Mouse (Mus musculus): Measurements from ENCODE around the gene Arhgap44. TPM values are rescaled to one million over a fixed set of nuclear protein-coding genes. Genes with fewer than 3 reads are reported as not detected.

The Arhgap44 gene
- polyA plus RNA-seq, 1 experiment from 2014 or later, result 31.2 TPM

- H3K9ac ChIP-seq (replicated peaks; ENCODE audit: low read depth), result no peak overlapping the region
- peak; percentile 85 for ATAC-seq
- no peaks in the 10 kb centered on the region for H3K27me3 ChIP-seq (replicated peaks; ENCODE audit: insufficient read depth, low read length)
Observed at GRCm38 (mm10) chr11:65020744-65021143, 142.0 kb downstream of the Arhgap44 start.

GRCm38 (mm10) chr11:65016754-65017153, 146.0 kb downstream of the Arhgap44 start:
- Histone ChIP-seq H3K36me3 (ENCODE audit: insufficient read depth, low read length) (no peaks in the 10 kb centered on the region), H3K9ac (replicated peaks; ENCODE audit: low read depth) (no peak overlapping the region), H3K4me1 (ENCODE audit: insufficient read depth, low read depth, low read length) (no peaks in the 10 kb centered on the region), H3K27ac (ENCODE audit: low read length) (no peak overlapping the region), H3K27me3 (replicated peaks; ENCODE audit: insufficient read depth, low read length) (no peaks in the 10 kb centered on the region), H3K9me3 (ENCODE audit: low read length) (no peaks in the 10 kb centered on the region), H3K4me2 (replicated peaks; ENCODE audit: low read depth, low read length) (no peak overlapping the region), H3K4me3 (ENCODE audit: low read depth, low read length) (no peak overlapping the region)
- no peak for ATAC-seq
- WGBS, result 95% methylated on average over 1 of the region's 1 CpGs
- DNase-seq (ENCODE audit: low spot score), result no peak
- TF ChIP-seq CTCF (IDR thresholded peaks at IDR 0.05), result no peak
- TF ChIP-seq EP300 (IDR thresholded peaks at IDR 0.05), result no peak

More at GRCm38 (mm10) chr11:65020744-65021143, 142.0 kb downstream of the Arhgap44 start:
- no peak for TF ChIP-seq CTCF (IDR thresholded peaks at IDR 0.05)
- TF ChIP-seq EP300 (IDR thresholded peaks at IDR 0.05), result no peak
- Histone ChIP-seq H3K4me1 (ENCODE audit: insufficient read depth, low read depth, low read length) (no peaks in the 10 kb centered on the region), H3K4me2 (replicated peaks; ENCODE audit: low read depth, low read length) (no peak overlapping the region), H3K9me3 (ENCODE audit: low read length) (no peaks in the 10 kb centered on the region), H3K36me3 (ENCODE audit: insufficient read depth, low read length) (no peaks in the 10 kb centered on the region), H3K27ac (ENCODE audit: low read length) (no peak overlapping the region), H3K4me3 (ENCODE audit: low read depth, low read length) (no peak overlapping the region)
- DNase-seq (ENCODE audit: low spot score), result peak; percentile 61
- 67% methylated on average over 4 of the region's 4 CpGs for WGBS

- Histone ChIP-seq H3K36me3 (ENCODE audit: insufficient read depth, low read length) (no peaks in the 10 kb centered on the region), H3K27ac (ENCODE audit: low read length) (no peak overlapping the region), H3K4me3 (ENCODE audit: low read depth, low read length) (no peak overlapping the region), H3K27me3 (replicated peaks; ENCODE audit: insufficient read depth, low read length) (no peaks in the 10 kb centered on the region), H3K4me1 (ENCODE audit: insufficient read depth, low read depth, low read length) (no peaks in the 10 kb centered on the region), H3K9me3 (ENCODE audit: low read length) (no peaks in the 10 kb centered on the region), H3K9ac (replicated peaks; ENCODE audit: low read depth) (no peak overlapping the region), H3K4me2 (replicated peaks; ENCODE audit: low read depth, low read length) (no peak overlapping the region)
- no peak for DNase-seq (ENCODE audit: low spot score)
- no peak for ATAC-seq
- TF ChIP-seq CTCF (IDR thresholded peaks at IDR 0.05), result no peak
- TF ChIP-seq EP300 (IDR thresholded peaks at IDR 0.05), result no peak
- WGBS, result 66% methylated on average over 6 of the region's 6 CpGs
Observed at GRCm38 (mm10) chr11:65013906-65014305, 148.9 kb downstream of the Arhgap44 start.

GRCm38 (mm10) chr11:65006047-65006446, 156.7 kb downstream of the Arhgap44 start:
- DNase-seq (ENCODE audit: low spot score), result peak; percentile 82
- no peaks in the 10 kb centered on the region for H3K9me3 ChIP-seq (ENCODE audit: low read length)
- H3K4me3 ChIP-seq (ENCODE audit: low read depth, low read length), result no peak overlapping the region
- peaks cover 21% of the 10 kb centered on the region for H3K36me3 ChIP-seq (ENCODE audit: insufficient read depth, low read length)
- no peaks in the 10 kb centered on the region for H3K27me3 ChIP-seq (replicated peaks; ENCODE audit: insufficient read depth, low read length)
- H3K27ac ChIP-seq (ENCODE audit: low read length), result no peak overlapping the region
- H3K4me2 ChIP-seq (replicated peaks; ENCODE audit: low read depth, low read length), result no peak overlapping the region
- 67% methylated on average over 4 of the region's 4 CpGs for WGBS
- TF ChIP-seq EP300 (IDR thresholded peaks at IDR 0.05), result peak; percentile 31; the same call in 1 of the 2 replicates
- no peak for TF ChIP-seq CTCF (IDR thresholded peaks at IDR 0.05)
- ATAC-seq, result peak; percentile 52
- H3K4me1 ChIP-seq (ENCODE audit: insufficient read depth, low read depth, low read length), result no peaks in the 10 kb centered on the region
- H3K9ac ChIP-seq (replicated peaks; ENCODE audit: low read depth), result no peak overlapping the region

- Histone ChIP-seq H3K9me3 (ENCODE audit: low read length) (no peaks in the 10 kb centered on the region), H3K9ac (replicated peaks; ENCODE audit: low read depth) (no peak overlapping the region), H3K36me3 (ENCODE audit: insufficient read depth, low read length) (peaks cover 29% of the 10 kb centered on the region), H3K27me3 (replicated peaks; ENCODE audit: insufficient read depth, low read length) (no peaks in the 10 kb centered on the region), H3K27ac (ENCODE audit: low read length) (no peak overlapping the region), H3K4me3 (ENCODE audit: low read depth, low read length) (no peak overlapping the region), H3K4me1 (ENCODE audit: insufficient read depth, low read depth, low read length) (no peaks in the 10 kb centered on the region), H3K4me2 (replicated peaks; ENCODE audit: low read depth, low read length) (no peak overlapping the region)
- WGBS, result 55% methylated on average over 3 of the region's 3 CpGs
- DNase-seq (ENCODE audit: low spot score) (peak; percentile 37), ATAC-seq (peak; percentile 48)
- TF ChIP-seq EP300 (IDR thresholded peaks at IDR 0.05) (no peak), CTCF (IDR thresholded peaks at IDR 0.05) (no peak)
Observed at GRCm38 (mm10) chr11:65004836-65005235, 157.9 kb downstream of the Arhgap44 start.

GRCm38 (mm10) chr11:65003611-65004010, 159.2 kb downstream of the Arhgap44 start:
- no peaks in the 10 kb centered on the region for H3K27me3 ChIP-seq (replicated peaks; ENCODE audit: insufficient read depth, low read length)
- no peaks in the 10 kb centered on the region for H3K4me1 ChIP-seq (ENCODE audit: insufficient read depth, low read depth, low read length)
- WGBS, result 64% methylated on average over 5 of the region's 5 CpGs
- no peak overlapping the region for H3K27ac ChIP-seq (ENCODE audit: low read length)
- TF ChIP-seq CTCF (IDR thresholded peaks at IDR 0.05) (no peak), EP300 (IDR thresholded peaks at IDR 0.05) (no peak)
- no peak overlapping the region for H3K4me3 ChIP-seq (ENCODE audit: low read depth, low read length)
- no peak overlapping the region for H3K9ac ChIP-seq (replicated peaks; ENCODE audit: low read depth)
- H3K9me3 ChIP-seq (ENCODE audit: low read length), result no peaks in the 10 kb centered on the region
- ATAC-seq (no peak), DNase-seq (ENCODE audit: low spot score) (no peak)
- H3K4me2 ChIP-seq (replicated peaks; ENCODE audit: low read depth, low read length), result no peak overlapping the region
- peaks cover 34% of the 10 kb centered on the region for H3K36me3 ChIP-seq (ENCODE audit: insufficient read depth, low read length)

GRCm38 (mm10) chr11:65001729-65002128, 161.0 kb downstream of the Arhgap44 start:
- TF ChIP-seq EP300 (IDR thresholded peaks at IDR 0.05) (no peak), CTCF (IDR thresholded peaks at IDR 0.05) (no peak)
- DNase-seq (ENCODE audit: low spot score) (no peak), ATAC-seq (no peak)
- H3K4me1 ChIP-seq (ENCODE audit: insufficient read depth, low read depth, low read length), result no peaks in the 10 kb centered on the region
- no peak overlapping the region for H3K9ac ChIP-seq (replicated peaks; ENCODE audit: low read depth)
- no peaks in the 10 kb centered on the region for H3K9me3 ChIP-seq (ENCODE audit: low read length)
- H3K4me3 ChIP-seq (ENCODE audit: low read depth, low read length), result no peak overlapping the region
- peaks cover 41% of the 10 kb centered on the region for H3K36me3 ChIP-seq (ENCODE audit: insufficient read depth, low read length)
- no peaks in the 10 kb centered on the region for H3K27me3 ChIP-seq (replicated peaks; ENCODE audit: insufficient read depth, low read length)
- no peak overlapping the region for H3K4me2 ChIP-seq (replicated peaks; ENCODE audit: low read depth, low read length)
- H3K27ac ChIP-seq (ENCODE audit: low read length), result no peak overlapping the region
- WGBS, result 69% methylated on average over 14 of the region's 14 CpGs

Measured in lung, postnatal 0 days (tissue).